Mouse (Mus musculus) A20 (cell line): Measurements from ENCODE around the gene Oas2.
"Not testable (repeated sequence)": the region's sequence is repeated elsewhere in the genome, so short reads cannot be mapped to it uniquely, and the experiment has no call there.

ENCODE experiments used
- DNase-seq: peaks from one replicate; pipeline ENCODE4 v3.0.0-alpha.2; 2011; ENCODE audit warnings: low read depth, low spot score

Oas2 gene

DNA sequence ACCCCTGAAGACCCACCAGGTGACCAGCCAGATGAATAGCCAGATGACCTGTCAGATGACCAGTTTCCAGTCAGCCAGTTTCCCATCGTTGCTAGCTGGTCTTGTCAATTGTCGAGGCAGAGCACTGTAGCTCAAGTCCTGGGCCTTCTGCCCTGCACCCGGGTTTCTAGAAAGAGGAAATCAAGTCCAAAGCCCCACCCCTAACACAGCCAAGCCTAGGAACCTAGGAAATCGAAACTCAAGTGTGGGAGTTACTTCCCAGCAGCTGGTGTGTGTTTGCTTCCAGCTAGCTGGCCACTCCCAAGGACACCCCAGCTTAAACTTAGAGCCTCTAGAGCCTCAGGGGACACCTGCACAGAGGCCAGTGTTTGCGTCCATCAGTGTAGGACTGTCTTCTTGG lies at the start of gene Oas2:
Gene Oas2 (minus strand): TSS at position 166 of the 400 bp plus-strand sequence.
- DNase-seq: no peak

DNA sequence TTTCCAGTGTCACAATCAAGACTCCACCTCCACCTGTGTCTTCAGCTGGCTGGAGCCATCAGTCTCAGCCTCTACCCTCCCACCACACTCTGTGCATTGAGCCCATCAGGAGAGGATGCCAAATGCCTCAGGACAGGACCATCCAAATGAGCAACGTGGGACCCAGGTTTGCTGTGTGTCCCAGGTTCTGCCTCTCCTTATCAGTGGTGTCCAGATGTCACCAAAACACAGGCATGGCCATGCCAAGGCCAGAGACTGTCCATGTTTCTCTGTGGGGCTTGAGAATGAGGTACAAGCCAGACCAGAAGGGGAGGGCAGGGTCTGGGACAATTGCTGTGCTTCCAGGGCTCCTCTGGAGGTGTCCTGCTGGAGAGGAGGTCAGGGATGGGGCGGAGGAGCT lies 49.3 kb upstream of the Oas2 start:
- DNase-seq: not testable (repeated sequence)

DNA sequence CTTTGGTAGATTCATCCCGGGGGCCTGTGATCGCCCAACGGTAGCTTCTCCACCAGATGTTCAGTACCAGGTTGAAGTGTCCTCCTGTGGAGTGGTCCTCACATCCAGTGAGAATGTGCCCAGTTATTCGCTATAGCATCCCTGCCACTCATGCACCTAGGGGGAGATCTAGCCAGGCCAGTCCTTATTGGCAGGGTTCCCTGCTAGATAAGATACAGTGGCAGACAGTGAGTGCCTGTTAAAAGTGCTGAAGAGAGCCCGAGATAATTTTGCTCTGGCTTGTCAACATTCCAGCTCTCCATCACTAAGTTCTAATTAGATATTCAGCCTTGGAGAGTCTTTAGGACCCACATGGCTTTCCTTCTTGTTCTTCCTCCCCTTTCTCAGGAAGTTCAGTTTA lies 48.5 kb upstream of the Oas2 start:
- DNase-seq: not testable (repeated sequence)

DNA sequence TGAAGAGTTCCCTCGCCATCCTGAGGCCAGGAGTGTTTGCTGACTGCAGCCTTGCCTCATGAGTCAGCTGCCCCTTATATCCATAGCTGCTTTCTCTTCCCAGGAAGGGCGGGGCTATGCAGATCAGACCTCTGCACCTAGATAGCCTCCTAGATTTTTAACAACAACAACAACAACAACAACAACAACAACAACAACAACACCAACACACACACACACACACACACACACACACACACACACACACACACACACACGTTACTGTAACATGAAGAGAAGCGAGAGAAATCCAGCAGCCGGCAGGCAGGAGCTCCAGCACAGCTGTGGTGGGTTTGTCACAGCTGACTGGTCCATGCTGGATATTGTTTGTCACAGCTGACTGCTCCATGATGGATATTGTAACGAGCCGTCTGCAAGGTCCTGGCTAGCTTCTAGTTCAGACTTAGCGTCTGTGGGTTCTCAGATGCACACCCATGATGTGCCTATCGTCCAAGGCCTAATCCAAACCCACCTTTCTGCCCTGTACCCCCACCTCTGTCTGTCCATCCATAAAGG lies 45.9 kb upstream of the Oas2 start, which contains the start of gene Oas1e:
Gene Oas1e (minus strand): TSS at position 51 of the 555 bp plus-strand sequence.
- not testable (repeated sequence) for DNase-seq

DNA sequence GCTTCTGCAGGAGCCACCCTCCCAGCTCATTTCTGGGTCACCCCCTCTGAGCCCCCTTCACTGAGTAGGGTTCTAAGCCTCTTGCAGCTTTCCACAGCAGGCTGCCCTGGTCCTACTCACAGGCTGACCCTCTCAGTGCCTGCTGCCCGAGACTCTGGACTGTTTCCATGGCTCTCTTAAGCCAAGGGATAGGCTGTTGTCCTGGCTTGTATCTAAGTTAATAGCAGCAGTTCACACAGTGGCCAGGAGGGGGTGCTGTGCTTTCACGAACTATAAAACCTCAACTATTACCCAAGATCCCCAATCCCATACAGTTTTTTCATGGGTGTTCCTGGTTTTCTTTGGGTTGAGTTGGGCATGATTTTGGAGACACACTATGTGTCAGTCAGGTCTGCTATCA lies 43.4 kb upstream of the Oas2 start:
- DNase-seq: peak; percentile 53

DNA sequence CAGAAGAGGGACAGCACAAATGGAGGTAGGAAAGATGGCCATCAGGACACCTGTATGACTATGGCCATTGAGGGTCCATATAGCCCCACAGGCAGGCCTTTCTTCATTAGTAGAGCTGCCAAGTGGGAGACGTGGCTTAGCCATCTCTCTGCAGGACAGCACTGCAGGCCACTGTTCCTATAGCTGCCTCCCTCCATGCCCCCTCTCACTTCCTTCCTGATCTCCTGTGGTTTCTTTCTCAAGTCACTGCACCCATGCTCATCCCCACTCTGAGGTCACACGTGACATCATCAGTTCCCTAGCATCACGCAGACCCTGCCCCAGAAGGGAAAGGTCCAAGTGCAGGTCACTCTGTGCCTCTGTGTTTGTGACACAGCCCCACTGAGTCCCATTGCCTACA lies 37.4 kb upstream of the Oas2 start:
- DNase-seq: no peak

DNA sequence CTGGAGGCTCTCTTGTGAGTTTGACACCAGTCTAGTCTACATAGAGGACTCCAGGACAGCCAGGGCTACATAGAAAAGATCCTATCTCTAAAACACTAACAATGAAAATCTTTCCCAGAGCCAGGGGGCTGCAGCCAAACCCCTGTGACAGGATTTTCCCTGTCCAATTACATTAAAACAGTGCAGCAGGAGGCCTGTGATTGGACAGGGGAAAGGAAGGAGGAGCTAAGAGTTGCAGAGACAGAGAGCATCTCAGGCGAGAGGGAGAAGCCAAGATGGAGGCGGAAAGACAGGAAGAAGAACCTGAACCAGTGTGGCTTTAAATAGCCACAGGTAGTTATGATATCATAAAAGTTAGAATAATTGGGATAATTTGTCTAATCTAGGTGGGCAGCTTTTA lies 32.8 kb upstream of the Oas2 start:
- no peak for DNase-seq

DNA sequence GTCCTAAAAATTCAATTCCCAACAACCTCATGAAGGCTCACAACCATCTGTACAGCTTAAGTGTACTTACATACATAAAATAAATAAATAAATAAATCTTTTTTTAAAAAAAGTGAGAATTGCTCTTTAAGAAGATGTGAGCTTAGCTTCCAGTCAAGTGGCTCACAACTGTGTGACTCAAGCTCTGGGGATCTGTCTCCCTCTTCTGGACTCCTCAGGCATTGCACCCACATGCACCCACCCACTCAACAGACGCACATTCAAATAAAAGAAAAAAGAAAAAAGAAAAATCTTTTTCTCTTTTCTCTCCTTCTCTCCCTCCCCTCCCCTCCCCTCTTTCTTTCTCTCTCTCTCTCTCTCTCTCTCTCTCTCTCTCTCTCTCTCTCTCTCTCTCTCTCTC lies 32.0 kb upstream of the Oas2 start:
- DNase-seq: peak; percentile 15

DNA sequence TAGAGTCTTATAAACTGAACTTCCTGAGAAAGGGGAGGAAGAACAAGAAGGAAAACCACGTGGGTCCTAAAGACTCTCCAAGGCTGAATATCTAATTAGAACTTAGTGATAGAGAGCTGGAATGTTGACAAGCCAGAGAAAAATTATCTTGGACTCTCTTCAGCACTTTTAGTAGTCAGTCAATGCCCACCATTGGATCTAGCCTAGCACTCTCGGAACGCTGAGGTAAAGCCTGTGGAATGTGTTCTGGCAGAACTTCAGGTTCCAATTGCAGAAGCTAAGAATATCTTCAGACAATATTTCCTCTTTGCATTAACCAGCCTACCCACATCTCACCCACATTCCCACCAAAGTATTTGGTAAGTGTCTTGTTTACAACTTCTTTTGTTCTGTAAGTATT lies 30.3 kb upstream of the Oas2 start:
- no peak for DNase-seq

DNA sequence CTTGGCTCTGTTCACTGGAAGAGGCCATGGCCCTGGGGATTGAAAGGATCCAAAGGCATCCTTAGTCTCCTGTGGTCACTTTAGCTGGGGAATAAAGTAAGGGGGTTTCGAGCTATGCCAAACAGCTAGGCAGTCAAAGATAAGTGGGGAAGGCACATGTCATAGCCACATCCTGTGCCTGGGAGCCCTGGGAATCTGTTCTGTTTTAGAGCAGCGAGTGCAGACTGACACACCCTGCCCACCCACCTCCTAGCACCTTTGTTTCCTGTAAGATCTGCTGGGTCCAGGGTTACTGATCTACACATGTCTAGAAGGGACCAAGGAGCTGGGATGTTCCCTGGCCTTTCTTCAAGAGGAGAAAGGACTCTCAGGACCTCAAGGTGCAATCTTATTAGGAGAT lies 29.3 kb upstream of the Oas2 start:
- DNase-seq: no peak

DNA sequence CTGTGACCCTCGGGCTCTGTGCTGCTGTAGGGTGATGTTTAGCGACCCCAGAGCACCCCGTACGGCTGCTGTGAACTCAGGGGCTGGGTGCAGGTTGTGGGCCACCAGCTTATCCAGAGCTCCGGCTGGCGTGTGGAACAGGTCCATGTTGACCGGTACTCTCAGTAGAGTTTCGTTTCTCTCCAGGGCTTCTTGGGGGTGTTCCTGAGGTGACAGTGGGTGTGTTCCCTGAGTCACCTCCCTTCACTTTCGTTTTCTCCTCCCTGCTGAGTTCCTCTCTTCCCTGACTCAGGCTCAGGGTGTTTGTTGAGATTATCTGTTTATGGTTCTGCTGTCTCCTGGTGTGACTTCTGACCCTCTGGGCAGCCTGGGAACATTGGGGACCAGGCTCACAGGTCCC lies 27.8 kb upstream of the Oas2 start, which contains the start of gene Oas3:
Gene Oas3 (minus strand): TSS at position 184 of the 400 bp plus-strand sequence.
- no peak for DNase-seq

DNA sequence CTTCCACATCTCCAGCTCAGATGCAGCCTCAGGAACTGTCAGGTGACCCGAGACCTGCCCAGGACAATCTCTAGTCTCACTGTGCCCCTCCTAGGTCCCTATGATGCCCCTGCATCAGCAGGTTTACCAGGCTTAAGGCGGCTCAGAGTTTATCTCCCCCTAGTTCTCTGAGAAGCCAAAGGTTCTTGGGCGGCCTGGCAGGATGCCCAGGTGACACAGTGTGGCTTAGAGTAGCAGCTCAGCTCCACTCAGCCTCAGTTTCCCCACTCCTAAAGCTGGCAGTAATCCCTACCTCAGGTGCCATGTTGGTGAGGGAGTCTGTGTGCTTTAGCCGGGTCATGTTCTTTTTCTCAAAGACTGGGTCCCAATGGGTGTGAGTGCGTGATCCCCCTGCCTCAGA lies 27.1 kb upstream of the Oas2 start:
- no peak for DNase-seq

DNA sequence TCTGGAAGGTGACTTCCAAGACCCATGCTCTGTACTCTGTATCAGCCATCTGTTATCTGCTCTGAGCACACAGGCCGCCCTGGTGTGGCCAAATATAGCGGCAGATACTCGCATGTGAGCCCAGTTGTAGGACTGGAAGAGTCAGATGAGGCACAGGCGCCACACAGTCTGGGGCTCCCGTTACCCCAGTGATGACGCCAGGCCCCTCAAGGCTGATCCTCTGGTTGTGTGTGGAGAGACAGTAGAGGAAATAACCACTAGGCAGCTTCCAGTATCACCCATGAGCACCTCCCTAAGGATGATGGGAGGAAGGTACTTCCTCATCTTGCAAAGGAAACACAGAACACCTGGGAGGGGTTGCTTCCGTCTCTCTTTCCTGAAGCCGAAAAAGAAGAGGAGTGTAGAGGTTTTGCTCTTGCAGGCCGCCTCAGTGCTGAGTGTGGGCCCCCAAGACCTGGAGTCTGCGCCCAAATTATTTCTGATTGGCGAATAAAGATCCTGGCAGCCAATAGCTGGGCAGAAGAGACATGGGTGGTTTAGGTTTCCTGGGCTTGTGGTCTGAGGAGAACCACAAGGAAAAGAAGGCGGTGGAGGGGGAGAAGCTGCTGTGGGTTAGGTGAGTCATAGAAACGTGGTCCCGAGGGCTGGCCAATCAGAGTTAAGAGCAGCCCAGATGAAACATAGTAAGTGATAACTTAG lies 25.8 kb upstream of the Oas2 start:
- no peak for DNase-seq

DNA sequence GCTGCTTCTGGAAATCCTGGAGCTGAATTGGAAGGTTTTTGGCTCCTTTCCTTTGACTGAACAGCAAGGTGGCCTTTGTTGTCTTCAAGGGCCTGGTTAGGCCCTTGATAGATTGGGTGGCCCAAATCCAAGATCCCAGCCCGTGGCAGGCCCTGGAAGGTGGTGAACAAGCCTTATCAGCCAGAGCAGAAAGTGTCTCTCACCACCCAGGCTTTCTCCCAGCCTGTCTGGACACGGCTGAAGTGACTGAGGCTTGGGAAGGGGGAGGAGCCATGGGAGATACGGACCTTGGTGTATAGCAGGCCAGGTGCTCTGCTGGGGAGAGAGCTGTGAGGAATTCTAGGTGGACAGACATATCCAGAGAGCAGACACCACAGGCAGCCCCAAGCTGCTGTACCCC lies 19.7 kb upstream of the Oas2 start:
- no peak for DNase-seq

DNA sequence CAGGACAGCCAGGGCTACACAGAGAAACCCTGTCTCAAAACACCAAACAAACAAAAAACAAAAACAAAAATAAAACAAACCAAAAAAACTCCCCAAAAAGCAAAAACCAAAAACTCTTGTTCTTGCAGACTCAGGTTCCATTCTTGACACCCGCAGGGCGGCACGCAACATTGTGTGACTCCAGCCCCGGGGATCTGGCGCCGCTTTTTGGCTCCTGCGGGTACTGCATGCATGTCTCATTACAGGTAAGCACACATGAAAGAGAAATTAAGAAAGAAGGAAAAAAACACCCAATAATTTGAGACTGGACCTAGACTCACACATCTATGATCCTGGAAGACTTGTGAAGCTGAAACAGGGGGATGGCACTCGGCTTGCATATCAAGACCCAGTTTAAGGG lies 15.4 kb upstream of the Oas2 start:
- peak; percentile 30 for DNase-seq

DNA sequence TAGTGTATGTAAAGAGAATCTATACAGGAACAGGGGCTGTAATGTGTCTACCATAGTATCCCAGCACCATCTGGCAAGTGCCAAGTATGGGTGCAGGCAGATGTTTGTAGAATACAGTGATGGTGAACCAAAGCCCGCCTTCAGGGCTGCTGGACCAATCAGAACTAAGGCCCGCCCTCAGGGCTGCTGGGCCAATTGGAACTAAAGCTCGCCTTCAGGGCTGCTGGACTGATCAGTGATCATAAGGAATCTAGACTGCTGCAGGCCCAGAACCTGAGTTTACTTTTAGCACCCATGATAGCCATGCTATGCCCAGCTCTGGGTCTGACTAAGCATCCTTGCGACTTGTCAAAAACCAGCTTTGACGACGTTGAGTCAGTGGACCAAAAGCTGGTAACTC lies 12.2 kb upstream of the Oas2 start:
- DNase-seq: peak; percentile 33

DNA sequence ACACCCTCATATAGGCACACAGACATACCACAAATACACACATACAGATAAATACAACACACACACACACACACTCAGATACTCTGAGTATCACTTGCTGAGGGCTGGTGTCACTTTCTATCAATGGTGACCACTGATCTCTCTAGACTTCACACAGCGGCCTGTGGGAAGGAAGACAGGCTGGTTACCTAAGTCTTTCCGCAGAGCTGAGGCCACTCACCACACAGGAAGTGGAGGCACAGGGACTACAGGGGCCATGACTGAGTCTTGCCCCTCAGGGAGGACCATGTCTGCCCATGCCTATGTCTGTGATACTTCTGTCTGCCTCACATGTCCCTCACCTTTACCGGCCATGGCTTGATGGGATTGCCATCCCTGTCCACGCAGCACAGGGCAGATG lies 4.6 kb upstream of the Oas2 start:
- DNase-seq: no peak

DNA sequence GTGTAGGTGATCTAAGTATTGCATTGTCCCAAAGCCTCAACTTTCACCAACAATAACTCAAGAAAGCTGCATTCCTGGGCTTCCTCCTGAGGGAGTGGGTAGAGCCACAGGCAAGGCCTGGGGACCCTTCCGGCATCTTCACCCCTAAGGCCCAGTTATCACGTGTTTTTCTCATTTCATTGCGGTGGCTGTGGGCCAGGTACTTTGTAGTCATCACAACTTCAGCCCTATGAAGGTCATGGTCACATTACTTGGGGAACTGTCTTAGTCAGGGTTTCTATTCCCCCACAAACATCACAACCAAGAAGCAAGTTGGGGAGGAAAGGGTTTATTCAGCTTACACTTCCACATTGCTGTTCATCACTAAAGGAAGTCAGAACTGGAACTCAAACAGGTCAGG lies 3.1 kb upstream of the Oas2 start:
- no peak for DNase-seq

DNA sequence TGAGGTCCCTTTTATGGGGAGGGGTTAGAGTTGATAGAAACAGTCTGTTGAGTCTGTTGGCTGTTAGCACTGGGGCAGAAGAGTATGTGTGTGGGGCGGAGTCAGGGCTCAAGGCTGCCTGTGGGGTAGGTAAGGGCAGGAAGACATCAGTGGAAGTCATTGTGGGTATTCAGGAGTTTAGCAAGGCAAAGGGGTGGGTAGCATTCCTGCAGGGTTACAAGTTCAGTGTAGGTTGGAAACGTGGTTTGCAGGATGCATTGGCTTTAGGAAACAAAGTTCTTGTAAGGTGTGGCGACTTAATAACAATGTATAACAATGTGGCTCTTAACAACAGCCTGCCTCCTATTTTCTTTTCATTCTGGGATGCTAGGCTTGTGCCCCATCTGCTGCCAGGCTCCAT lies 1.6 kb upstream of the Oas2 start:
- DNase-seq: no peak

DNA sequence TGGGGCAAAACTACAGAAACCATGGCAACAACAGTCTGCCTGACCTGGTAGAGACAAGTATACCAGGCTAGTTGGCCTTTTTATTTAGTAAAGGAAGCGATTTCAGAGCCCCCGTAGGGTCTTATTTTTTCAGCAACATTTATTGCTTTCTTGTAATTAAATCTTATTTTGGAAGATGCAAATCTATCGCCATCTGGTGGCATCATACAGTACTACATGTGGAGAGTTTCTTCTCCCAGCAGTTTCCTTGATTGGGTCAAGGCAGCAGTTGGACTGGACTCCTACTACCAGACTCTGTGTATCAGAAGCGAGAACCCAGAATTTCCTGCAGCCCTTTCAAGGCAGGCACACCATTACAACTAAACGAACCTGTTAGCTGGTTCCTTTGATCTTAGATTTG lies 3.2 kb downstream of the Oas2 start:
- peak; percentile 57 for DNase-seq

DNA sequence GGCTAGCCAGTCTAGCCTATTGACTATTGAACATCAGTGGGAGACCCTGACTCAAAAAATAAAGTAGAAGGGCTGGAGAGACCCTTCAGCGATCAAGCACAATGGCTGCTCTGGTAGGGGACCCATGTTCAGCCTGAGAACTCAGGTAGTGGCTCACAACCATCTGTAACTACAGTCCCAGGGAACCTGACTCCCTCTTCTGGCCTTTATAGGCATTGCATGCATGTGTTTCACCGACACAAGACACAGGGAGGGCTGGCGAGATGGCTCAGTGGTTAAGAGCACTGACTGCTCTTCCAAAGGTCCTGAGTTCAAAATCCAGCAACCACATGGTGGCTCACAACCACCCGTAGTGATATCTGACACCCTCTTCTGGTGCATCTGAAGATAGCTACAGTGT lies 7.5 kb downstream of the Oas2 start:
- DNase-seq: peak; percentile 63

DNA sequence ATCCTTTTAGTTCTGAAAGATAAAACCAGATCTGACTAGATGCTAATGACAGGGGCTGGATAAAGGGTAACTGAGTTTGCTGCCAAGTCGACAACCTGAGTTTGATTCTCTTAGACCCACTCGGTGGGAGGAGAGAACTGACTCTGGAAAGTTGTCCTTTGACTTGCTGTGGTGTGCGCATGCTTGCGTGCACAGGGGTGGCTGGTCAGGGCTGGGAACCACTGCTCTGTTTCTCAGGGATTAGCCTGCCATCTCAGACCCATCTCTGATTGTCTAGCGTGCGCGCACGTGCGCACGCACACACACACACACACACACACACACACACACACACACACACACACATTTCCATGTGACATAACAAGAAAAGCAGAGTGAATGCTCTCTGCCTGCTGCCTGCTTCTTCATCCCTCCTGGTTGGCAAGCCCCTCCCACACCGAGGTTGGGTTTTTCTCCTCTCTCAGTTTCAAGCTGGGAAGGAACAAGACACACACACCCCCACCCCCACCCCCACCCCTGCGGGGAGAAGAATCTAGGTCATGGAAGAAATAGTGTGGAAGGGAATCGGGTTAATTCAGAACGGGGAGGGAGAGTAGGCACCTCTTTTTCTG lies 15.2 kb downstream of the Oas2 start:
- DNase-seq: no peak

DNA sequence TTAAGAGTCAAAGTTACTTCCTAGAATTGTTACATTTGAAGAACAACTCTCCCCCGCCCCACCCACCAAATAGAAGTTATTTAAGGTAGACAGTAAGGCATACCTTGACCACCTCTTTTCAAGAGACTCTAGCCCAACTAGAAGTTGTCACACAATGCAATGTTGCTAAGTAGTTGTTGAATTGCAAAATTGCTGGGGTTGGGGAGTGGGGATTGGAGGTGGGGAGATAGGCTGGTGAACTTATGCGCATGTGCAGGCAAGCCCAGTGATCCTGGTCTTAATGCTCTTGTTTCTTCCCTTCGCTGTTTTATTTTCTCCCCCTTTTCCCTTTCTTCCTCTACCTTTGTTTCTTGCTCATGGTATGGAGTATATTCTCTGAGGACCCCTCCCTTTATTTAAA lies 16.0 kb downstream of the Oas2 start:
- DNase-seq: no peak
